Mouse (Mus musculus) kidney, embryonic 16.5 days (tissue): ENCODE data around the gene Setd2. TPM values are rescaled to one million over a fixed set of nuclear protein-coding genes. Genes with fewer than 3 reads are reported as not detected.

Source experiments
- ATAC-seq: fragments of 200-750 bp; cut with Nextera tagmentation; 2 replicates; pipeline ENCODE4 v1.8.0; 2017; ENCODE audit warnings: moderate TSS enrichment; ENCODE audit not compliant: low FRiP score, low TSS enrichment
- H3K27ac ChIP-seq: fragments of 300-500 bp; sonication (generic); 2 replicates; pipeline ENCODE4 v1.5.1; 2014; ENCODE audit warnings: low read length
- H3K27me3 ChIP-seq: fragments of 300-500 bp; sonication (generic); 2 replicates; pipeline ENCODE4 v1.6.1; 2014; ENCODE audit warnings: low read length, control low read depth, mixed read lengths; ENCODE audit not compliant: insufficient read depth
- H3K36me3 ChIP-seq: fragments of 300-500 bp; sonication (generic); 2 replicates; pipeline ENCODE4 v1.6.1; 2014; ENCODE audit warnings: low read length, control low read depth, mixed read lengths; ENCODE audit not compliant: insufficient read depth
- H3K4me1 ChIP-seq: fragments of 300-500 bp; sonication (generic); 2 replicates; pipeline ENCODE4 v1.6.1; 2014; ENCODE audit warnings: low read length, control low read depth, mixed read lengths; ENCODE audit not compliant: insufficient read depth
- H3K4me2 ChIP-seq: fragments of 300-500 bp; sonication (generic); replicated peaks from 2 replicates; pipeline ENCODE4 v1.6.1; 2014; ENCODE audit warnings: low read depth, low read length
- H3K4me3 ChIP-seq: fragments of 300-500 bp; sonication (generic); 2 replicates; pipeline ENCODE4 v1.5.1; 2014; ENCODE audit warnings: mild to moderate bottlenecking, low read length
- H3K9ac ChIP-seq: fragments of 300-500 bp; sonication (generic); replicated peaks from 2 replicates; pipeline ENCODE4 v1.6.1; 2014; ENCODE audit warnings: low read length
- H3K9me3 ChIP-seq: fragments of 300-500 bp; sonication (generic); 2 replicates; pipeline ENCODE4 v1.6.1; 2016; ENCODE audit warnings: low read length, control low read depth
- WGBS: fragments of 180-500 bp; shearing (Covaris S2); extraction: QIAGEN DNeasy Blood & Tissue Kit; methylation state at CpG from one replicate; pipeline ENCODE4 v1.1.7; 2014; 5-methylcytosine and 5-hydroxymethylcytosine counted together
- polyA plus RNA-seq: library from polyadenylated mRNA; unstranded; fragments of >200 nt; fragmentation: Nextera tagmentation; extraction: Ambion mirVana; gene quantifications from 2 replicates; pipeline ENCODE4 v1.2.1, GENCODE M21; 2015

Gene Setd2
- polyA plus RNA-seq, 1 experiment from 2014 or later: 30.6 TPM

DNA sequence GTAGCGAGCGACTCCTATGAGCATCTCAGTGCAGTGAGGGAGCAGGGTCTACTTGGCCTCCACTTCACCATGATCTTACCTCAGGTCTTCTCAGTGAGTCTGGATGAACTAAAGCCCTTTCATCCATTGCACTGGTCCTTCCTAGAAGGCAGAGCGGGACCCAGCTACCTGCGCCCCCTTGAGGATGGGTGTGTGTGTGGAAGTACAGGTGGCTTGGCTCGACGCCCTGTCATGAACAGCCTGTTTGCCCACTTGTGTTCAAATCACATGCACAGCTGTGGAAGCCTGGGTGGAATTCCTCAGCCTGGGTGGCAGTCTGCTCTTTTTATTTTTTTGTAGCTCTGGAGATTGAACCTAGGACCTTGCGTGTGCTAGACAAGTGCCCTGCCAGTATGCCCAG is 87.8 kb downstream of the Setd2 start:
- peaks cover 49% of the 10 kb centered on the region for H3K36me3 ChIP-seq
- WGBS: 91% methylated on average over 7 of the region's 7 CpGs

DNA sequence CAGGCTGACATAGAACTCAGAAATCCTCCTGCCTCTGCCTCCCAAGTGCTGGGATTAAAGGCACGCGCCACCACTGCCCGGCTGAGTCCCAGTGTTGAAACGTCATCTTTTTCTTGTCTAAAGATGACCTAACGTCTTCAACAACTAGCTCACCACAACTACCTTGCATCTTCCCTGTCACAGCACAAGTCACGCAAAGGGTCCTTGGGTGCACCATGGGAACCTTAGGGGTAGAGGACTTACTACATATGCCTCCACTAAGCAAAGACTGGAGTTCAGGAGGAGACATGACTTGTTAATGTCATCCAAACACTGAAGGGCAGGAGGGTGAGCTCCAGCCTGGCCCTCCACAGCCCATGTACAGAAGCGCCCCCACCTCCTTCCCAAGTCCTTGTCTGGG is 88.3 kb downstream of the Setd2 start:
- Histone ChIP-seq H3K4me1 (peaks cover 21% of the 10 kb centered on the region), H3K27ac (no peak overlapping the region), H3K9ac (no peak overlapping the region), H3K27me3 (no peaks in the 10 kb centered on the region), H3K4me2 (no peak overlapping the region), H3K9me3 (no peaks in the 10 kb centered on the region), H3K36me3 (peaks cover 44% of the 10 kb centered on the region), H3K4me3 (no peak overlapping the region)
- WGBS: 97% methylated on average over 7 of the region's 7 CpGs
- no peak for ATAC-seq

More for the DNA sequence above, 87.8 kb downstream of the Setd2 start:
- no peak overlapping the region for H3K27ac ChIP-seq
- ATAC-seq: no peak
- no peak overlapping the region for H3K4me2 ChIP-seq
- H3K4me3 ChIP-seq: no peak overlapping the region
- H3K27me3 ChIP-seq: no peaks in the 10 kb centered on the region
- H3K9me3 ChIP-seq: no peaks in the 10 kb centered on the region
- H3K9ac ChIP-seq: no peak overlapping the region
- peaks cover 16% of the 10 kb centered on the region for H3K4me1 ChIP-seq

DNA sequence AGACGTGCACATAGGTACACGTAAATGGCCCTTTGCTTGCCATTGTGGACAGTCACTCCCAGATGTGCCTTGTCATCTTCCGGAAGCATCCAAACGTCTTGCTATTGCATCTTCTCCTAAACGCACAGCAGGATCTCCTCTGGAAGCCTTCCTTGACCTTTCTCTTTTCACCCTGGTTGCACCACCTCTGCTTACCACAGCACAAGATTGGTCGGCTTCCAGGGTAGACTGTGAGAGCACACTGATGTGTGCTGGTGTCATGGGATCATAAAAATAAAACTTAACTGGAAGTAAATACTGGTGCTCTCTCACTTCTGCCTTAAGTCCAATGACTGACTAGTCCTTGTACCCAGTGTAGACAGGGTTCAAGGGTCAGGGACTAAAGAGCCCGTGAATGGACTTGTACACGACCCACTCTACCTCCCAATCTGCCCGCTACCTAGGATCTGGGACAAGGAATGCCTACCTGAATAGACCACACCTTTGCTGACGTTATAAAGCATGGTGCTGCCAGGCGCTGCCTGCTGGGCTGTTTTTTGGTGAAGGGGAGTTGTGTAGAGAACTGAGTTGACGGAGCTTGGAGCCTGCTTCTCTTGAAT is 90.3 kb downstream of the Setd2 start:
- Histone ChIP-seq H3K27ac (no peak overlapping the region), H3K36me3 (peaks cover 37% of the 10 kb centered on the region)
- ATAC-seq: no peak

DNA sequence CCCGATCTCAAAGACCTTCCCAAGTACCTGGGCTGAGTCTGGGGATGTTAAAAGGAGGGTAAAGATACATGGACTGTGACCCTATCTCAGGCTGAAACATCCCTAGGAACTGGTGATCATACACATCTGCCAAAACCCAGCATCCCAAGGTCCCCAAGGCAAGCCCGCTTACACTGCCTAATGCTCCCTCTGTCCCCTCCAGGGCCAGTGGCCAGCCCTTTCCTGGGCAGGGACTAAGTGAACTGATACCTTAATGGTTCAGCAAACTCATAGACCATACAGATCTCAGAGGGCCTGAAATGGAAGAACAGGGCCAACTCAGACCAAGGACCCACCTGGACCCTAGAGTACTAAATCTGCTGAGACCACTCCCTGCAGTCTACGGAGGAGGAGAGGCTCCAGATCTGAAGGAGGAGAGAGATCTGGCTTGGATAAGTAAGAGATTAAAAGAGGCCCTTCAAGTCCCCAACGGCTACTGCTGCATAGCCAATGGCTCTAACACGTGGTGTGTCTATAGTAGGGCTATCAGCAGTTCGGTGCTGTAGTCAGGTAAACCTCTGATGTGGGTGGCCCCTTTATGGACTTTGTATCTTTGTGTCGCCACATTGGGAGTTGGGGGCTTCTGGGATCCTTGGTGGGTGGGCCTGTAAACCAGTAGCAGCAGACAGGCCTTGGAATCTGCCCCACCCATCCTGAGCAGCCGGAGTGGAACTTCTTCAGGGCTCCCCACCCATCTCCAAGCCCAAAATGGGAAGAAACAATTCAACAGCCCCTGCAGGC is 91.2 kb downstream of the Setd2 start:
- Histone ChIP-seq H3K4me3 (peak overlapping the region; percentile 56), H3K4me2 (peak overlapping the region; percentile 87), H3K36me3 (peaks cover 35% of the 10 kb centered on the region), H3K9ac (peak overlapping the region; percentile 73), H3K27me3 (no peaks in the 10 kb centered on the region), H3K9me3 (no peaks in the 10 kb centered on the region), H3K4me1 (peaks cover 21% of the 10 kb centered on the region), H3K27ac (peak overlapping the region; percentile 93)
- no peak for ATAC-seq
- 21% methylated on average over 8 of the region's 8 CpGs for WGBS

More for the DNA sequence above, 90.3 kb downstream of the Setd2 start:
- 80% methylated on average over 12 of the region's 12 CpGs for WGBS
- Histone ChIP-seq H3K27me3 (no peaks in the 10 kb centered on the region), H3K9ac (no peak overlapping the region; the same call in 1 of the 2 replicates), H3K4me3 (no peak overlapping the region), H3K4me1 (peaks cover 21% of the 10 kb centered on the region), H3K9me3 (no peaks in the 10 kb centered on the region), H3K4me2 (no peak overlapping the region)

DNA sequence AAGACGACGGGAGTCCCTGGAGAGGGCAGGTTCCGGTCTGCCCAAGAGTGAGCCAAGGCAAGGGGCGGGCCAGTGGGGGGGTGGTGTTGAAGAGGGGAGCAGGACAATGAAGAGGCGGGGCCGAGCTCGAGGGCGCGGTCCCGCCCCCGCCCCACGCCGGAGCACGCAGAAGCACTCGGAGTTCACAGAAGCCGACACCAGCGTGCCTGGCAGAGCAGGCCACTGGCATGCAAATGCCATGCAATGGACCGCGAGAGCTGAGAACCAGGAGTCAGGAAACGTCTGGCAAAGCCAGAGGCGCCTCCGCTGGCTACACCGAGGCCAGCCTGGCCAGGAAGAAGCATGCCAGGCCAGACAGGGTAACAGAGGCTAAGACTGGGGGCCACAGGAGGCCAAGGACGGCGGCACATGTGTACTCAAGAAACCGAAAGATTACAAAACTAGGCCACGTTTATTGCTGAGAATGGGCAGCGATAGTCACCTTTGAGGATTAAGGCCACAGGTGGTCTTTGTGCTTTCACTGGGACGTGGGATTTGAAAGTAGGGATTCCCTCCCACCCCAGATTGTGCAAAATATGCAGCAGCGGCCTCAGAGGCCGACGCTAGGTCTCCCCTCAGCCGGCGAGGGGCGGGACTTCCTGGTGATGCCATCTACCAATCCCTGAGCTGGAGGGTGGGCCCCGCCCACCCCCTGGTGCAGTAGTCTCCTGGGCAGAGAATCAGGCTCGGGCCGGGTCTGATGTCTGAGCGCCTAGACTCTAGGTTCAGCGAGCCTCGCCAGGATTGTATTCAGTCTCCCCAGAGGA is 92.2 kb downstream of the Setd2 start, which contains the start of gene Nradd:
TSS of gene Nradd (minus strand) at position 92 of the 806 bp plus-strand sequence.
- no peaks in the 10 kb centered on the region for H3K27me3 ChIP-seq
- peak within 1 kb of the TSS; percentile 93 for H3K27ac ChIP-seq
- no peaks in the 10 kb centered on the region for H3K9me3 ChIP-seq
- ATAC-seq: peak; percentile 94
- H3K4me3 ChIP-seq: peak within 1 kb of the TSS; percentile 56
- H3K9ac ChIP-seq: peak within 1 kb of the TSS; percentile 73
- peaks cover 26% of the 10 kb centered on the region for H3K36me3 ChIP-seq
- peak within 1 kb of the TSS; percentile 87 for H3K4me2 ChIP-seq
- under 1% methylated on average over 41 of the region's 41 CpGs for WGBS
- peaks cover 21% of the 10 kb centered on the region for H3K4me1 ChIP-seq

DNA sequence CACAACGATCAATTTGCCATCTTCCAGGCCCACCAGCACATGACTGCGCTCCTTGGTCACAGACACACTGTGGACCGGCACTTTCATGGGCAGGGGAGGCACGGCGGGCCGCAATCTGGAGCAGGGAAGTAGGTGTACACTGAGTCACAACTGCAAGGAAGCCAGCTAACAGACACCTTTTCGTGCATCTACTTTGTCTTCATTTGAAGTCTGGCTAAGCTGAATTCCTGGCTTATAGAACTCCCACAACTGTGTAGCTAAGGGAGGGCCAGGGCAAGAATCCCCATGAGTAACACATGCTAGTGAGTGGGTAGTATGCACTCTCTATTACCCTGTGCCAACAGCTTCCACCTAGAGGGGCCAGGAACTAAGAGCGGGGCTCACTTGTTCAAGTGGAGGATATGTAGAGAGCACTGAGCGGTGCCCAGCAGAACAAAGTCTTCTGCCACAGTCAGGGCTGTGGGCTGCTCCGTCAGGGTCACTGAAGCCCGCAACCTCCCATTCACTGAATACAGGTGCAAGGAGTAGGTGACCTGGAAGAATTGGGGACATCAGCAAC is 93.0 kb downstream of the Setd2 start:
- peaks cover 21% of the 10 kb centered on the region for H3K36me3 ChIP-seq
- peaks cover 21% of the 10 kb centered on the region for H3K4me1 ChIP-seq
- peak overlapping the region; percentile 87 for H3K4me2 ChIP-seq
- peak overlapping the region; percentile 93 for H3K27ac ChIP-seq
- no peaks in the 10 kb centered on the region for H3K27me3 ChIP-seq
- no peak for ATAC-seq
- H3K9me3 ChIP-seq: no peaks in the 10 kb centered on the region
- peak overlapping the region; percentile 56 for H3K4me3 ChIP-seq
- WGBS: 68% methylated on average over 11 of the region's 11 CpGs
- H3K9ac ChIP-seq: peak overlapping the region; percentile 73

DNA sequence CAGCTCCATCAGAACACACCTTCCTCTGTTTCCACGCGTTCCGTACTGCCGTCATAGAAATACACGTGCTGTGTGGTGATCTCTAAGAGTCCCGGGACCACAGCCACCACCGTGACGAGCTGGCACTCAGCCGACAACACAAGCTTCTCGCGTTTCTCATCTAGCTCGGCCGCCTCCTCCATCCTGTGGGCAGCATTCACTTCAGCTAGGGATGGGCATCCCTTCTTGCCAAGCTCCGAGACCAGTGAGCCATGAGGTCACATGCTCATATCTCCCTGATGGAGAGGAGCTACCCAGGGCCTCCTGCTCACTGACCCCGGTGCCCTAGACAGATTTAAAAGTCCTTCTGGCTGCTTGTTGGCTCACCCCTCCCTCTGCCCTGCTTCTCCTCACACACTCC is 97.8 kb downstream of the Setd2 start:
- WGBS: 52% methylated on average over 15 of the region's 15 CpGs
- peaks cover 10% of the 10 kb centered on the region; the same call in 1 of the 2 replicates for H3K27me3 ChIP-seq
- H3K4me2 ChIP-seq: no peak overlapping the region
- H3K9me3 ChIP-seq: no peaks in the 10 kb centered on the region
- peaks cover 21% of the 10 kb centered on the region for H3K4me1 ChIP-seq
- H3K27ac ChIP-seq: no peak overlapping the region
- no peak overlapping the region for H3K4me3 ChIP-seq
- no peak overlapping the region for H3K9ac ChIP-seq
- H3K36me3 ChIP-seq: peaks cover 14% of the 10 kb centered on the region
- ATAC-seq: peak; percentile 42

DNA sequence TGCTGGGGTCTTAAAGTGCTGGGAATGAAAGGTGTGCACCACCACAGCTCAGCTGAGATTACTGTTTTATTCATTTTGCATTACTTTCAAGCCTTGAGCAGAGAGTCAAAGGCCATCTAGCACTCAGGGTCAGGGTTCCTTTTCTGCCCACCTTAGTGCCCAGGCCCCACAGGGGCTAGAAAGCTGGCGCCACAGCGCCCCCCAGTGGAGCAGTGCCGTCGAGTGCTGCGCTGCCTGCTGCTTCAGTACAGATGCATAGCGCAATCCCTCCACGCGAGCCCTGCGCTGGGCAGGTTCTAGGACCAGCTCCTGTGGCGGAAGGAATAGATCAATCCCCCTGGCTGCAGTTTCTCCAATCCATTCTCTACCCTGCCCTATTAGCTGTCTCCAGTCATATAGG is 98.8 kb downstream of the Setd2 start:
- Histone ChIP-seq H3K27ac (no peak overlapping the region), H3K4me3 (no peak overlapping the region), H3K9me3 (no peaks in the 10 kb centered on the region), H3K36me3 (peaks cover 14% of the 10 kb centered on the region), H3K9ac (no peak overlapping the region), H3K27me3 (peaks cover 10% of the 10 kb centered on the region; the same call in 1 of the 2 replicates), H3K4me1 (peaks cover 16% of the 10 kb centered on the region), H3K4me2 (peak overlapping the region; percentile 29)
- 26% methylated on average over 10 of the region's 10 CpGs for WGBS
- no peak for ATAC-seq

DNA sequence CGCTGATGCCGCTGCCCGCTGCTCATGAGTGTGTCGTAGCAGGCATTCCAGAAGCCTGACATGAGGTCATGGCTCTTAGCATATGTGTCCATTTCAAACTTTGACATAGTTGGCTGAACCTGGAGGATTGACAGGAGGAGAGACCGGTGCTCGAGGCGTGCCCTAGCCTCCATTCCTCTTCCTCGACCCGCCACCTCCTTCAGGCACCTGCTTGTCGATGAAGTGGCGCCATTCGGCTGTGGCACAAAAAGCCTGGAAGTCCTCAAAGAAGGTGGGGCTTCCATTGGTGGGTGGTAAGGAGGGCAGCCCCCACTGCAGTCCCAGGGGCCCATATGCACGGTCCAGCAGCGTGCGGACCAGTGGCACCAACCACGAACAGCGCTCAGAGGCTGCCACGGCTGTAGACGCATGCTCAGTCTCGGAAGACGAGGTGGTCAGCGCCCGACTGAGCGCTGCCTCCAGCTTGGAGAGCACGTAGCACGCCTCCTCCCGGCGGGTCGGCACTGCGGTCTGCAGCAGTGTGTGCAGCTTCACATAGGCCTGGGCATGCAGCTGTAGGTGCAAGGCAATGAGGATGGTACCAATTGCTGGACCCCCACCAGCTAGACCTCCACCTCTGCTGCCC is 99.4 kb downstream of the Setd2 start:
- H3K9ac ChIP-seq: no peak overlapping the region
- no peak for ATAC-seq

More for the DNA sequence above, 99.4 kb downstream of the Setd2 start:
- peak overlapping the region; percentile 29 for H3K4me2 ChIP-seq
- H3K36me3 ChIP-seq: peaks cover 14% of the 10 kb centered on the region
- peaks cover 10% of the 10 kb centered on the region; the same call in 1 of the 2 replicates for H3K27me3 ChIP-seq
- no peak overlapping the region for H3K4me3 ChIP-seq
- H3K9me3 ChIP-seq: no peaks in the 10 kb centered on the region
- H3K27ac ChIP-seq: no peak overlapping the region
- WGBS: 22% methylated on average over 30 of the region's 30 CpGs
- H3K4me1 ChIP-seq: peaks cover 16% of the 10 kb centered on the region
